ENCODE assay signal across 34 mouse cellular contexts in the genomic region with DNA sequence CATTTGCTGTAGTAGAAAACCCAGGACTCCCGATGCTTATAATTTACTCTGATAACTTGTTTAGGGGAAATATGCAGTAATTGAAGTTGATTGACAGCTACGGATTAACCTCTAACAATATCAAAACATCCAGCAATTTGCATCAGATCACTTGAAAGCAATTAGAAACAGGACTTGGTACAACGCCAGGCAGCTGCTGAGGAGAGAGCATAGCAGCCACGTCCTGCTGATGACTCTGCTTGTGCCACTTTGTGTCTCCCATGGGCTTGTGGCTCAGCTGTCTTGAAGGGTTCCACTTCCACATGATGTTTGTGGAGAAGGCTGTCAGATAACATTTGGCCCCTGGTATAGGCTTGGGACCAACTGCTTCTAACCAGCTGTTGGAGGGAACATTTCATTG. TPM values are rescaled to one million over a fixed set of nuclear protein-coding genes. Genes with fewer than 3 reads are reported as not detected.
DNase-seq lines count a peak whose midpoint lies in the region; ATAC-seq and TF ChIP-seq lines count a peak whose summit lies in the region.
"Had no signal": no experiment of that assay in that cellular context is flagged by ENCODE, and none has a peak within 500 bp of the region (broad histone marks: within the 10 kb centered on the region; RNA-seq: fewer than 3 reads in every experiment).

No protein-coding gene starts in this region.

- ATAC-seq in embryonic facial prominence, embryonic 11.5 days (replicated peaks; ENCODE audit: insufficient number of reproducible peaks, low FRiP score, low TSS enrichment, low read depth), result no peak
- no peak for ATAC-seq in hindbrain, postnatal 0 days
- ATAC-seq in forebrain, postnatal 0 days, result peak; percentile 45
- ATAC-seq: inflammation-experienced regulatory T-cells, adult 6 months; Patski had no signal

- TF ChIP-seq CTCF in hindbrain, postnatal 0 days (IDR thresholded peaks at IDR 0.05; ENCODE audit: low read depth), result no peak
- no peak for TF ChIP-seq CTCF in forebrain, postnatal 0 days (IDR thresholded peaks at IDR 0.05; ENCODE audit: low read depth)

- DNase-seq in embryonic facial prominence, embryonic 11.5 days (ENCODE audit: low spot score), result peak; percentile 12
- DNase-seq in embryonic facial prominence, embryonic 10.5 days (ENCODE audit: low spot score), result no peak
- peak; percentile 13 for DNase-seq in hindbrain, postnatal 0 days (ENCODE audit: low spot score)
- DNase-seq in hindbrain, embryonic 10.5 days (ENCODE audit: low spot score), result no peak
- peak; percentile 13 for DNase-seq in brain, adult 2 months (ENCODE audit: low read depth, low spot score)
- DNase-seq in forebrain, postnatal 0 days, result peak; percentile 21
- DNase-seq in layer of hippocampus, postnatal 14 days (ENCODE audit: low spot score in 2 of 2), result no peak
- no peak for DNase-seq in embryo, embryonic 11 days
- DNase-seq: adrenal gland, postnatal 10 days; cerebellum, adult 8-10 months; cerebellum, postnatal 25 days; gastrocnemius, postnatal 25 days; heart, adult 11 months; kidney, adult 11 months; kidney, postnatal 14 days; right cerebral cortex, postnatal 25 days; spleen, adult 18-20 months; thymus, adult 18-20 months; thymus, postnatal 25 days had no signal

- no peaks in the 10 kb centered on the region for H3K36me3 ChIP-seq in embryonic facial prominence, embryonic 11.5 days (replicated peaks; ENCODE audit: control insufficient read depth, insufficient read depth, low read depth, low read length)
- no peaks in the 10 kb centered on the region for H3K36me3 ChIP-seq in embryonic facial prominence, embryonic 10.5 days (replicated peaks)
- H3K36me3 ChIP-seq in hindbrain, postnatal 0 days (ENCODE audit: insufficient read depth, low read length), result no peaks in the 10 kb centered on the region
- no peaks in the 10 kb centered on the region for H3K36me3 ChIP-seq in hindbrain, embryonic 10.5 days
- H3K36me3 ChIP-seq in forebrain, postnatal 0 days (ENCODE audit: insufficient read depth), result 0 out of 2 replicates have a peak, but pooled peaks cover 5% of the 10 kb centered on the region
- H3K36me3 ChIP-seq: embryonic facial prominence, embryonic 13.5 days; heart, embryonic 10.5 days; heart, embryonic 15.5 days; hindbrain, embryonic 13.5 days; limb, embryonic 13.5 days; lung, embryonic 15.5 days; midbrain, embryonic 10.5 days had no signal

- H3K27me3 ChIP-seq in embryonic facial prominence, embryonic 11.5 days (ENCODE audit: control insufficient read depth, insufficient read depth, low read length), result no peaks in the 10 kb centered on the region
- no peaks in the 10 kb centered on the region for H3K27me3 ChIP-seq in embryonic facial prominence, embryonic 10.5 days (replicated peaks; ENCODE audit: low read depth, poor library complexity, severe bottlenecking)
- no peaks in the 10 kb centered on the region for H3K27me3 ChIP-seq in hindbrain, postnatal 0 days (ENCODE audit: insufficient read depth, low read length)
- H3K27me3 ChIP-seq in hindbrain, embryonic 10.5 days (ENCODE audit: insufficient read depth, poor library complexity, severe bottlenecking), result no peaks in the 10 kb centered on the region
- H3K27me3 ChIP-seq in forebrain, postnatal 0 days (ENCODE audit: insufficient read depth, low read length), result no peaks in the 10 kb centered on the region
- H3K27me3 ChIP-seq: heart, embryonic 15.5 days; hindbrain, embryonic 13.5 days; limb, embryonic 13.5 days; lung, embryonic 15.5 days; neural tube, embryonic 13.5 days; Patski had no signal

- H3K4me3 ChIP-seq in embryonic facial prominence, embryonic 11.5 days (ENCODE audit: low read depth, low read length), result no peak overlapping the region
- H3K4me3 ChIP-seq in embryonic facial prominence, embryonic 10.5 days, result no peak overlapping the region
- no peak overlapping the region for H3K4me3 ChIP-seq in hindbrain, postnatal 0 days (ENCODE audit: low read length)
- no peak overlapping the region for H3K4me3 ChIP-seq in hindbrain, embryonic 10.5 days
- H3K4me3 ChIP-seq in forebrain, postnatal 0 days (ENCODE audit: low read depth, low read length), result no peak overlapping the region
- H3K4me3 ChIP-seq: embryonic facial prominence, embryonic 13.5 days; erythroblast, embryonic 14.5 days; heart, embryonic 10.5 days; heart, embryonic 15.5 days; hindbrain, embryonic 13.5 days; left cerebral cortex, adult 2 months; limb, embryonic 13.5 days; lung, embryonic 15.5 days; midbrain, embryonic 10.5 days; neural tube, embryonic 13.5 days had no signal

- H3K4me1 ChIP-seq in embryonic facial prominence, embryonic 11.5 days (ENCODE audit: control insufficient read depth, insufficient read depth, low read length), result no peaks in the 10 kb centered on the region
- peaks cover 8% of the 10 kb centered on the region for H3K4me1 ChIP-seq in embryonic facial prominence, embryonic 10.5 days
- no peaks in the 10 kb centered on the region for H3K4me1 ChIP-seq in hindbrain, postnatal 0 days (ENCODE audit: insufficient read depth, low read length)
- peaks cover 4% of the 10 kb centered on the region; the same call in 1 of the 2 replicates for H3K4me1 ChIP-seq in hindbrain, embryonic 10.5 days (replicated peaks)
- H3K4me1 ChIP-seq in forebrain, postnatal 0 days (ENCODE audit: insufficient read depth), result no peaks in the 10 kb centered on the region
- H3K4me1 ChIP-seq: embryonic facial prominence, embryonic 13.5 days; heart, embryonic 10.5 days; heart, embryonic 15.5 days; hindbrain, embryonic 13.5 days; limb, embryonic 13.5 days; lung, embryonic 15.5 days; midbrain, embryonic 10.5 days; neural tube, embryonic 13.5 days had no signal

- 49% methylated on average over 4 of the region's 4 CpGs for WGBS in embryonic facial prominence, embryonic 11.5 days
- WGBS in embryonic facial prominence, embryonic 10.5 days, result 58% methylated on average over 4 of the region's 4 CpGs
- WGBS in hindbrain, postnatal 0 days, result 52% methylated on average over 4 of the region's 4 CpGs
- 72% methylated on average over 4 of the region's 4 CpGs for WGBS in hindbrain, embryonic 10.5 days
- WGBS in forebrain, postnatal 0 days, result 22% methylated on average over 4 of the region's 4 CpGs

- H3K9ac ChIP-seq in embryonic facial prominence, embryonic 11.5 days (replicated peaks; ENCODE audit: low read length), result no peak overlapping the region
- no peak overlapping the region for H3K9ac ChIP-seq in hindbrain, postnatal 0 days (replicated peaks; ENCODE audit: low read length)
- H3K9ac ChIP-seq in forebrain, postnatal 0 days, result no peak overlapping the region
- H3K9ac ChIP-seq: embryonic facial prominence, embryonic 13.5 days; heart, embryonic 15.5 days; hindbrain, embryonic 13.5 days; limb, embryonic 13.5 days; lung, embryonic 15.5 days; neural tube, embryonic 13.5 days had no signal

- H3K4me2 ChIP-seq in embryonic facial prominence, embryonic 11.5 days (ENCODE audit: low read depth, low read length), result no peak overlapping the region
- no peak overlapping the region for H3K4me2 ChIP-seq in hindbrain, postnatal 0 days (ENCODE audit: low read depth, low read length)
- H3K4me2 ChIP-seq in forebrain, postnatal 0 days (ENCODE audit: low read depth), result no peak overlapping the region
- H3K4me2 ChIP-seq: embryonic facial prominence, embryonic 13.5 days; heart, embryonic 15.5 days; hindbrain, embryonic 13.5 days; limb, embryonic 13.5 days; liver, embryonic 11.5 days; lung, embryonic 15.5 days; neural tube, embryonic 13.5 days had no signal

- no peaks in the 10 kb centered on the region for H3K9me3 ChIP-seq in embryonic facial prominence, embryonic 11.5 days (replicated peaks; ENCODE audit: control insufficient read depth, low read length)
- no peaks in the 10 kb centered on the region for H3K9me3 ChIP-seq in embryonic facial prominence, embryonic 10.5 days
- H3K9me3 ChIP-seq in hindbrain, postnatal 0 days (ENCODE audit: low read length), result no peaks in the 10 kb centered on the region
- no peaks in the 10 kb centered on the region for H3K9me3 ChIP-seq in hindbrain, embryonic 10.5 days
- H3K9me3 ChIP-seq in forebrain, postnatal 0 days (ENCODE audit: low read length), result no peaks in the 10 kb centered on the region
- H3K9me3 ChIP-seq: embryonic facial prominence, embryonic 13.5 days; heart, embryonic 10.5 days; heart, embryonic 15.5 days; hindbrain, embryonic 13.5 days; limb, embryonic 13.5 days; lung, embryonic 15.5 days; midbrain, embryonic 10.5 days; neural tube, embryonic 13.5 days had no signal

- H3K27ac ChIP-seq in embryonic facial prominence, embryonic 11.5 days (replicated peaks; ENCODE audit: low read depth, low read length), result no peak overlapping the region
- H3K27ac ChIP-seq in embryonic facial prominence, embryonic 10.5 days (replicated peaks), result no peak overlapping the region
- H3K27ac ChIP-seq in hindbrain, postnatal 0 days, result no peak overlapping the region
- H3K27ac ChIP-seq in hindbrain, embryonic 10.5 days, result no peak overlapping the region
- H3K27ac ChIP-seq in forebrain, postnatal 0 days (ENCODE audit: low read depth, low read length), result no peak overlapping the region
- H3K27ac ChIP-seq: embryonic facial prominence, embryonic 13.5 days; heart, embryonic 10.5 days; heart, embryonic 15.5 days; hindbrain, embryonic 13.5 days; left cerebral cortex, adult 2 months; limb, embryonic 13.5 days; lung, embryonic 15.5 days; midbrain, embryonic 10.5 days; neural tube, embryonic 13.5 days; stomach, postnatal 0 days had no signal

RNA-seq across cellular contexts. Expression of a gene that starts 27.1 kb away (rescaled TPM):
- 0.31 and 0.63 TPM in 2 replicates for polyA plus RNA-seq in embryonic facial prominence, embryonic 11.5 days (2014; fragmentation: Nextera tagmentation; extraction: Ambion mirVana)
- polyA plus RNA-seq in embryonic facial prominence, embryonic 10.5 days (2016; fragmentation: Nextera tagmentation; extraction: Ambion mirVana), result 0.14 and 0.45 TPM in 2 replicates
- 3.5 and 9.7 TPM in 2 replicates for total RNA-seq in hindbrain, postnatal 0 days (2014; rRNA removed)
- 1.5 and 2.3 TPM in 2 replicates for polyA plus RNA-seq in hindbrain, postnatal 0 days (2015; fragmentation: Nextera tagmentation; extraction: Ambion mirVana)
- polyA plus RNA-seq in hindbrain, embryonic 10.5 days (2016; fragmentation: Nextera tagmentation; extraction: Ambion mirVana), result 0.46 and 0.55 TPM in 2 replicates
- total RNA-seq in forebrain, postnatal 0 days (2014; rRNA removed), result 3.2 and 4.8 TPM in 2 replicates
- 0.36 and 0.61 TPM in 2 replicates for polyA plus RNA-seq in forebrain, postnatal 0 days (2015; fragmentation: Nextera tagmentation; extraction: Ambion mirVana)
- total RNA-seq in layer of hippocampus, postnatal 14 days (2021), result 1 to 10 TPM; 1.4 to 3.2 TPM
- total RNA-seq: CH12.LX had no signal
- polyA plus RNA-seq: erythroblast, embryonic 14.5 days; midbrain, embryonic 10.5 days had no signal

Comparison
In these comparisons a context has a peak if more than half of its experiments do, and no peak if none do; other contexts are left out.
1. DNase-seq: peak in embryonic facial prominence, embryonic 11.5 days (single experiment), hindbrain, postnatal 0 days (single experiment), brain, adult 2 months (single experiment) and forebrain, postnatal 0 days (single experiment); none in embryonic facial prominence, embryonic 10.5 days (single experiment), hindbrain, embryonic 10.5 days (single experiment), layer of hippocampus, postnatal 14 days (0 of 2) and embryo, embryonic 11 days (single experiment).